Mouse (Mus musculus): ENCODE data around the gene Arhgef26.

DNA sequence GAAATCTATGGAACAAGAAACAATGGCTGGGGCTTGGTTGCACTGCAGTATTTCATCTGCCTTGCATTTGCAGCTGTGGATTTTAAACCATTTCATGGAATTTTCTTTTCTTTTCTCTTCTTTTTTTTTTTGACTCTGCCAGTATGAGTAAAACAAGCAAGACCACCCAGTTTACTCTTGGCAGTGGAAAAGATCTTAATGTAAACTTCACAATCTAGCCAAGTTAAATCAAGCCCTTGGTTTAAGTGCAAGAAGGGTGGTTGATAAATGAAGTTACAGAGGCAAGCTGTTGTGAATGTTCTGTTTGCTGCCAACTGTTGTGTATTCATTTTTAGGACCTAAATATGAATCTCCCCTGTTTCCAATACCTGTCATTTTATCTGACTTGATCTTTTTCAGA lies 54.5 kb downstream of the Arhgef26 start:
- TF ChIP-seq CTCF (IDR thresholded peaks at IDR 0.05; ENCODE audit: borderline replicate concordance, extremely low read depth, insufficient read depth, insufficient read length) (no peak), POLR2A (IDR thresholded peaks at IDR 0.05; ENCODE audit: borderline replicate concordance, extremely low read depth, insufficient read depth, insufficient read length, poor library complexity, severe bottlenecking) (no peak)

All from brain, embryonic 14.5 days (tissue).